Mouse (Mus musculus) embryonic facial prominence, embryonic 11.5 days (tissue): Measurements from ENCODE around the gene Med29. TPM values are rescaled to one million over a fixed set of nuclear protein-coding genes. Genes with fewer than 3 reads are reported as not detected.
A peak's percentile ranks its signal among the peaks of the same experiment; 100 is the strongest.

ENCODE experiments used
- ATAC-seq: fragments of 200-750 bp; cut with Nextera tagmentation; replicated peaks from 2 replicates; pipeline ENCODE4 v1.8.0; 2017; ENCODE audit warnings: low read depth; ENCODE audit not compliant: insufficient number of reproducible peaks, low FRiP score, low TSS enrichment
- DNase-seq: peaks from one replicate; pipeline ENCODE4 v3.0.0-alpha.2; 2015; ENCODE audit warnings: low spot score
- H3K27ac ChIP-seq: fragments of 300-500 bp; sonication (generic); replicated peaks from 2 replicates; pipeline ENCODE4 v1.5.1; 2014; ENCODE audit warnings: mild to moderate bottlenecking, low read depth, low read length, control low read depth
- H3K27me3 ChIP-seq: fragments of 300-500 bp; sonication (generic); 2 replicates; pipeline ENCODE4 v1.6.1; 2014; ENCODE audit warnings: mild to moderate bottlenecking, low read length, moderate library complexity, mixed read lengths; ENCODE audit not compliant: control insufficient read depth, insufficient read depth
- H3K36me3 ChIP-seq: fragments of 300-500 bp; sonication (generic); replicated peaks from 2 replicates; pipeline ENCODE4 v1.6.1; 2014; ENCODE audit warnings: low read depth, mild to moderate bottlenecking, low read length, moderate library complexity, mixed read lengths; ENCODE audit not compliant: control insufficient read depth, insufficient read depth
- H3K4me1 ChIP-seq: fragments of 300-500 bp; sonication (generic); 2 replicates; pipeline ENCODE4 v1.6.1; 2014; ENCODE audit warnings: low read length, mixed read lengths; ENCODE audit not compliant: control insufficient read depth, insufficient read depth
- H3K4me2 ChIP-seq: fragments of 300-500 bp; sonication (generic); 2 replicates; pipeline ENCODE4 v1.6.1; 2014; ENCODE audit warnings: low read depth, mild to moderate bottlenecking, control low read depth, low read length, moderate library complexity
- H3K4me3 ChIP-seq: fragments of 300-500 bp; sonication (generic); 2 replicates; pipeline ENCODE4 v1.5.1; 2014; ENCODE audit warnings: low read depth, low read length, control low read depth
- H3K9ac ChIP-seq: fragments of 300-500 bp; sonication (generic); replicated peaks from 2 replicates; pipeline ENCODE4 v1.6.1; 2014; ENCODE audit warnings: mild to moderate bottlenecking, control low read depth, low read length
- H3K9me3 ChIP-seq: fragments of 300-500 bp; sonication (generic); replicated peaks from 2 replicates; pipeline ENCODE4 v1.6.1; 2016; ENCODE audit warnings: mild to moderate bottlenecking, low read length, inconsistent platforms, mixed read lengths; ENCODE audit not compliant: control insufficient read depth
- WGBS: fragments of 180-500 bp; shearing (Covaris S2); extraction: QIAGEN DNeasy Blood & Tissue Kit; methylation state at CpG from one replicate; pipeline ENCODE4 v1.1.7; 2014; 5-methylcytosine and 5-hydroxymethylcytosine counted together
- polyA plus RNA-seq: library from polyadenylated mRNA; unstranded; fragments of >200 nt; fragmentation: Nextera tagmentation; extraction: Ambion mirVana; gene quantifications from 2 replicates; pipeline ENCODE4 v1.2.1, GENCODE M21; 2014

Med29 gene
- polyA plus RNA-seq, 1 experiment from 2014 or later: 50.6 TPM

DNA sequence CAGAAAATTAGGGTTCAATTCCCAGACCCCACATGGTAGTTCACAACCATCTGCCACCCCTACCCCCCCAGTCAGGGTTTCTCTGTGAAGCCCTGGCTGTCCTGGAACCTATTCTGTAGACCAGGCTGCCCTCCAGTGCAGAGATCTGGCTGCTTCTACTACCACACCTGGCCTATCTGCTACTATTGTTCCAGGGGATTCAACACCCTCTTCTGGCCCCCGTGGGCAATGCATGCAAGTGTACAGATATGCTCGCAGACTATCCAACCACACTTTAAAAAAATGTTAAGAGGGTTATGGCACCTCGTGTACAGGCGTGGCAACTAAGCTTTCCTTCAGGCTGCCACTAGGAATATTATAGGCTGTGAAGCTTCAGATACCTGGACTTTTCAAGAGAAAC lies 20.3 kb upstream of the Med29 start:
- H3K27ac ChIP-seq: no peak overlapping the region
- DNase-seq (no peak), ATAC-seq (no peak)
- no peaks in the 10 kb centered on the region for H3K27me3 ChIP-seq
- no peak overlapping the region for H3K9ac ChIP-seq
- no peak overlapping the region for H3K4me2 ChIP-seq
- no peak overlapping the region for H3K4me3 ChIP-seq
- H3K36me3 ChIP-seq: peaks cover 11% of the 10 kb centered on the region
- WGBS: 90% methylated on average over 4 of the region's 4 CpGs
- H3K9me3 ChIP-seq: no peaks in the 10 kb centered on the region
- H3K4me1 ChIP-seq: no peaks in the 10 kb centered on the region

DNA sequence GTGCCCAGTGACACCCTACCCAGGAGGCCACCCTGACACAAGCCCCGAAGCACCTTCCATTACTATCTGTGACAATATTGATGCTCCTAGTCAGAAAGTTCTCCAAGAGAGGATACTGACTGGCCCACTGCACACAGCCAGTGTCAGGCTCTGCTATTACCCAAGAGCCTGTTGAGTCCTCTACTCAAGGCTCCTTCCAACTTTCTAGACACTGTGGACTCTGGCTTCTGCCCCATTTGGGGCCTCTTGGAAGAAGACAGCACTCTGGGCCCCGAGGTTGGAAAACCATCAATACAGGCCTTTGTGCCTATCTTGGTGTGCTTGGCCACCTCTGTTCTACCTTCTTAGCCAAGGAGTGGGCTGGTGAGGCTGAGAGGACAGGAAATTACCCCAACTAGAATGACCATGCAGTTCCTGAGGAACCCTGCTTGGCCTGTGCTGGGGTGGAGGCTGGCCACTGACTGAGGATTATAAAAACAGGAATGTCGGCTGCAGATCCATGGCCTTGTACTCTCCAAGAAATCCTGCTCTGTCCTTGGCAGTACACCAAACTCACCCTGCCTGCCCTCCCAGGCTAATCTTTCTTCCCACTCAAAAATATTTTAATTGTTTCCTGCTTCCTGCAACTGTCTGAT lies 18.4 kb upstream of the Med29 start:
- ATAC-seq (no peak), DNase-seq (no peak)
- 91% methylated on average over 3 of the region's 3 CpGs for WGBS
- Histone ChIP-seq H3K36me3 (peaks cover 25% of the 10 kb centered on the region), H3K4me2 (no peak overlapping the region), H3K27me3 (no peaks in the 10 kb centered on the region), H3K27ac (no peak overlapping the region), H3K9ac (no peak overlapping the region), H3K9me3 (no peaks in the 10 kb centered on the region), H3K4me1 (no peaks in the 10 kb centered on the region), H3K4me3 (no peak overlapping the region)

DNA sequence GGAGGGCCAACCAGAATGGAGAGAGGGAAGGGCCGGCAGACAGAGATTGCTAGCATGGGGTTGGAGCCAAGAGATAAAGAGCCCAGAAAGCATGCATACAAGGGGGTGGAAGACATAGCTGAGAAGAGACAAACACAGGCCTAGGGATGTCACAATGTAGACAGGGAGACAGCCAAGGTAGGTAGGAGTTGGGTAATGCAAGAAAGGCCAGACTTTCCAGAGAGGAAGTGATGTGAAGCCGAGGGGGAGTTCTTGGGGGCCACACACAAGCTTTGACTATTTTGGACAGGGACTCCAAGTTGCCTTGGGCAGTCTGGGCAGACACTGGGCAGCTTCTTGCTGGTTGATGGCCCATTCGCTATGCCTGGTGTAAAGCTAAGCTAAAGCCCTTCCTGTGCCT lies 9.4 kb upstream of the Med29 start:
- WGBS: 72% methylated on average over 3 of the region's 3 CpGs
- Histone ChIP-seq H3K4me2 (no peak overlapping the region), H3K9ac (no peak overlapping the region), H3K27ac (no peak overlapping the region), H3K4me3 (no peak overlapping the region), H3K36me3 (peaks cover 25% of the 10 kb centered on the region), H3K9me3 (no peaks in the 10 kb centered on the region), H3K4me1 (no peaks in the 10 kb centered on the region), H3K27me3 (no peaks in the 10 kb centered on the region)
- DNase-seq: no peak
- no peak for ATAC-seq

DNA sequence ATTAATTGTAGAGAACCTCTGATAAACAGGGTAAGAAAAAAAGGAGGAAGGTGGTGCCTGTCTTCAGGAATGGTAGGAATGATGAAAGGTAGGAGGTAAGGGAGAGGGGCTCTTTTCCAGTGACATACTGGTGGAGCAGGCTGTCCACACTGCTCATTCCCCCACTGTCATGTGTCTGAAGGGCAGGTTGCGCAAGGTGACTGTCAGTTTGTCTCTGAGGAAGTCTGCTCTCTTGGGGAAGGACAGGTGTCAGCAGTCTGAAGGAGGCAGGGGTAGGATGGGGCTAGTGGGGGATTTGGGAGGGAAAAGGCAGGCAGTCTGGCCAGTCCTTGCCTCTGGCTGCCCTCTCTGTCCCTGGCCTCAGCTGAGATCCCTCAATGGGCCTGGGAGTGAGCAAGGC lies 8.5 kb upstream of the Med29 start:
- no peak overlapping the region for H3K9ac ChIP-seq
- ATAC-seq (no peak), DNase-seq (no peak)
- H3K27ac ChIP-seq: no peak overlapping the region
- WGBS: 96% methylated on average over 1 of the region's 1 CpGs
- peaks cover 19% of the 10 kb centered on the region for H3K36me3 ChIP-seq
- H3K4me3 ChIP-seq: no peak overlapping the region
- H3K4me1 ChIP-seq: no peaks in the 10 kb centered on the region
- no peak overlapping the region for H3K4me2 ChIP-seq
- no peaks in the 10 kb centered on the region for H3K9me3 ChIP-seq
- H3K27me3 ChIP-seq: no peaks in the 10 kb centered on the region

DNA sequence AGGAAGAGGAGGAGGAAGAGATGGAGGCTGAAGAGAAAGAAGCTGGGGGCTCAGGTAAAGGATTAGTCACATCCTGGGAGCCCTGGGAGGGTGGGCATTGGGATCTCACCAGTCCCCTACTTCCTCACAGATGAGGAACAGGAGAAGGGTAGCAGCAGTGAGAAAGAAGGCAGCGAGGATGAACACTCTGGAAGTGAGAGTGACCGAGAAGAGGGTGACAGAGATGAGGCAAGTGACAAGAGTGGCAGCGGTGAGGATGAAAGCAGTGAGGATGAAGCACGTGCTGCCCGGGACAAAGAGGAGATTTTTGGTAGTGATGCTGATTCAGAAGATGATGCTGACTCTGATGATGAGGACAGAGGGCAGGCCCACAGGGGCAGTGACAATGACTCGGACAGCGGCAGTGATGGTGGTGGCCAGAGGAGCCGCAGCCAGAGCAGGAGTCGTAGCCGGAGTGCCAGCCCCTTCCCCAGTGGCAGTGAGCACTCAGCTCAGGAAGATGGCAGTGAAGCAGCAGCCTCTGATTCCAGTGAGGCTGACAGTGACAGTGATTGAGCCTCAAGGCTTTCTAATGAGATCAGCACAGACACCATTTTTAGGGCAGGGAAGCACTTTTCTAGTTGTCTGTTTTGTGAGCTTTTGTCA lies 6.3 kb upstream of the Med29 start:
- ATAC-seq (no peak), DNase-seq (no peak)
- Histone ChIP-seq H3K36me3 (peaks cover 14% of the 10 kb centered on the region), H3K27me3 (no peaks in the 10 kb centered on the region), H3K4me1 (no peaks in the 10 kb centered on the region), H3K9ac (no peak overlapping the region), H3K4me3 (no peak overlapping the region), H3K4me2 (no peak overlapping the region), H3K27ac (no peak overlapping the region), H3K9me3 (no peaks in the 10 kb centered on the region)
- 94% methylated on average over 10 of the region's 10 CpGs for WGBS

DNA sequence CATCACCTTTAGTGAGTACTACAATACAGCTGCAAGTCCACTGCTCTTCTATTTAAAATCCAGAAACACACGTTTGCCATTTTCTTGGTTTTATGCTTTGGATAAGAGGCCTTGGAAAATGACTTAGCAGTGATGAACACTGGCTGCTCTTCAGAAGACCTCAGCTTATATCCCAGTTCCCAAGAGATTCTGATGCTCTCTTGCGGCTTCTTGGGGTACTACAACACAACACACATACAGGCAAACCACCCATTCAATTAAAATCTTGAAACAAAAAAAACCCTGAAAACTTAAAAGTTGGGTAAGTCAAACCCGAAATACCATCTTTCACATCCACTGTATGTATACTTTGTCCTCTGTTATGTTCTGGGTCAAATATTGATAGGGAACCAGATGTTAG lies 5.5 kb upstream of the Med29 start:
- no peaks in the 10 kb centered on the region for H3K4me1 ChIP-seq
- no peaks in the 10 kb centered on the region for H3K27me3 ChIP-seq
- peaks cover 11% of the 10 kb centered on the region for H3K36me3 ChIP-seq
- H3K4me2 ChIP-seq: no peak overlapping the region
- no peak overlapping the region for H3K27ac ChIP-seq
- H3K9ac ChIP-seq: no peak overlapping the region
- ATAC-seq (no peak), DNase-seq (peak; percentile 43)
- H3K4me3 ChIP-seq: no peak overlapping the region
- no peaks in the 10 kb centered on the region for H3K9me3 ChIP-seq
- WGBS: 69% methylated on average over 3 of the region's 3 CpGs

DNA sequence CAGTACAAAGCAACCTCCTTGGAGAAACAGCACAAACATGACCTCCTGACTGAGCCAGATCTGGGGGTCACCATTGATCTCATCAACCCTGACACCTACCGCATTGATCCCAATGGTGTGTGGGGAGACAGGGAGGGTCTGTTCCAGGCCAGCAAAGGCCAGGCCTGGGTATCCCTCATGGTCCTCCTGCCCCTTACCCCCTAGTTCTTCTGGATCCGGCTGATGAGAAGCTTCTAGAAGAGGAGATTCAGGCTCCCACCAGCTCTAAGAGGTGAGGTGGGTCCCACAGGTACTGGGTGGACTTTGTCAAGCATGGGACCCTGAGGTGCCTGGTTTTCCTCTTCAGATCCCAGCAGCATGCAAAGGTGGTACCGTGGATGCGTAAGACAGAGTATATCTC lies 2.9 kb upstream of the Med29 start:
- Histone ChIP-seq H3K9ac (no peak overlapping the region), H3K27ac (no peak overlapping the region), H3K4me2 (no peak overlapping the region), H3K36me3 (peaks cover 6% of the 10 kb centered on the region), H3K4me3 (no peak overlapping the region), H3K4me1 (no peaks in the 10 kb centered on the region), H3K27me3 (no peaks in the 10 kb centered on the region), H3K9me3 (no peaks in the 10 kb centered on the region)
- ATAC-seq (no peak), DNase-seq (no peak)
- WGBS: 92% methylated on average over 4 of the region's 4 CpGs

DNA sequence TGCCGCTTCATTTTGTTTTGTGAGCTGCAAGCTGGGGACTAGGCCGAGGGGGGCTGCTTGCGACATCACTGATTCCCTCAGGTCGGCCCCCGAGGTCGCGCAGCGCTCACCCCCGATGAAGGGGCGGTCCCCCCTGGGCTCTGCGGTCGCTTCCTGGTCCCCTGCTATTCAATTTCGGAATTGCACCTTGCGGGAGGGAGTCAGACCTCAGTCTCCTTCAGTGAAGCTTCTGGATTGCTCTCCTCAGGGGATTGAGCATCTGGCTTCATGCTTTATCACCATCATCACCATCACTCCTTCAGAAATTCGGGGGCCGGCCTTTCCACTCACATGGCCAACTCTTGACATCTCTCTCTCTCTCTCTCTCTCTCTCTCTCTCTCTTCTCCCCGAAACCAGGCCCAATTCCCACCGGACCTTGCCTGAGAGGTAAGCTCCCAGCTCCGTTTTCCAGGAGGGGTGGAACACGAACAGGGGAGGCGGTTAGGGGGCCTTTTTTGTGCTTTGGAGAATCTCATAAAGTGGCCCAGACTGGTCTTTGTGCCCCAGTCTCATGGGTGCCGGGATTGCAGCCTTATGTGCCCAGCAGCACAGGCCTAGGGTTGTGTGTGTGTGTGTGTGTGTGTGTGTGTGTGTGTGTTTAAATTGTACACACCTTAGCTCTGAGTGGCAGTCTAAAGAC lies 904 bp upstream of the Med29 start:
- 5% methylated on average over 22 of the region's 22 CpGs for WGBS
- Histone ChIP-seq H3K9me3 (no peaks in the 10 kb centered on the region), H3K4me3 (peak overlapping the region; percentile 77), H3K9ac (peak overlapping the region; percentile 74), H3K4me1 (no peaks in the 10 kb centered on the region), H3K27ac (0 out of 2 replicates have a peak overlapping the region, but pooled peaks have one; percentile 3), H3K36me3 (peaks cover 3% of the 10 kb centered on the region), H3K27me3 (no peaks in the 10 kb centered on the region), H3K4me2 (peak overlapping the region; percentile 89)
- no peak; the same call in none of the 2 replicates for ATAC-seq
- no peak for DNase-seq
